Mouse (Mus musculus): ENCODE results near the gene Hcar2. TPM values are rescaled to one million over a fixed set of nuclear protein-coding genes. Genes with fewer than 3 reads are reported as not detected.
A peak's percentile ranks its signal among the peaks of the same experiment; 100 is the strongest.

Hcar2 gene
- 1 to 10 TPM in 1 of 4 experiments, under 1 TPM in 2, not detected in 1; 0.12 to 2.0 (median 0.22) TPM for total RNA-seq (2022)

GRCm38 (mm10) chr5:123865365-123865764 lies at the start of gene Hcar2:
Gene Hcar2, minus strand, starts transcription at chr5:123865499.
- DNase-seq (ENCODE audit: low spot score), result no peak

- no peak for DNase-seq (ENCODE audit: low spot score)
These were observed 49.6 kb upstream of the Hcar2 start for GRCm38 (mm10) chr5:123914852-123915251.

GRCm38 (mm10) chr5:123907631-123907977 lies 42.3 kb upstream of the Hcar2 start:
- DNase-seq (ENCODE audit: low spot score), result no peak

- DNase-seq (ENCODE audit: low spot score), result peak; percentile 98
These were observed 41.8 kb upstream of the Hcar2 start, which contains the start of gene Denr for GRCm38 (mm10) chr5:123906976-123907630. Gene Denr, plus strand, starts transcription at chr5:123907175.

- DNase-seq (ENCODE audit: low spot score), result no peak
These were observed 41.1 kb upstream of the Hcar2 start for GRCm38 (mm10) chr5:123906146-123906975.

GRCm38 (mm10) chr5:123904059-123904672 lies 38.9 kb upstream of the Hcar2 start:
- DNase-seq (ENCODE audit: low spot score), result no peak

- no peak for DNase-seq (ENCODE audit: low spot score)
These were observed 32.1 kb upstream of the Hcar2 start for GRCm38 (mm10) chr5:123897352-123897751.

- DNase-seq (ENCODE audit: low spot score), result no peak
These were observed 31.1 kb upstream of the Hcar2 start for GRCm38 (mm10) chr5:123896395-123896794.

GRCm38 (mm10) chr5:123893520-123893919 lies 28.2 kb upstream of the Hcar2 start:
- DNase-seq (ENCODE audit: low spot score), result no peak

- no peak for DNase-seq (ENCODE audit: low spot score)
These were observed 26.4 kb upstream of the Hcar2 start for GRCm38 (mm10) chr5:123891669-123892068.

GRCm38 (mm10) chr5:123890987-123891386 lies 25.7 kb upstream of the Hcar2 start:
- no peak for DNase-seq (ENCODE audit: low spot score)

- no peak for DNase-seq (ENCODE audit: low spot score)
These were observed 25.0 kb upstream of the Hcar2 start for GRCm38 (mm10) chr5:123890312-123890711.

GRCm38 (mm10) chr5:123886365-123886764 lies 21.1 kb upstream of the Hcar2 start:
- no peak for DNase-seq (ENCODE audit: low spot score)

GRCm38 (mm10) chr5:123884332-123884731 lies 19.0 kb upstream of the Hcar2 start:
- DNase-seq (ENCODE audit: low spot score), result no peak

- no peak for DNase-seq (ENCODE audit: low spot score)
These were observed 18.6 kb upstream of the Hcar2 start for GRCm38 (mm10) chr5:123883891-123884290.

- DNase-seq (ENCODE audit: low spot score), result no peak
These were observed 15.5 kb upstream of the Hcar2 start for GRCm38 (mm10) chr5:123880778-123881177.

GRCm38 (mm10) chr5:123879928-123880327 lies 14.6 kb upstream of the Hcar2 start, which contains the start of gene Hcar1:
Gene Hcar1, minus strand, starts transcription at chr5:123880020.
- no peak for DNase-seq (ENCODE audit: low spot score)

- no peak for DNase-seq (ENCODE audit: low spot score)
These were observed 12.8 kb upstream of the Hcar2 start for GRCm38 (mm10) chr5:123878056-123878455.

- no peak for DNase-seq (ENCODE audit: low spot score)
These were observed 8.9 kb upstream of the Hcar2 start for GRCm38 (mm10) chr5:123874177-123874576.

GRCm38 (mm10) chr5:123869615-123870014 lies 4.3 kb upstream of the Hcar2 start:
- DNase-seq (ENCODE audit: low spot score), result no peak

GRCm38 (mm10) chr5:123866457-123866856 lies 1.2 kb upstream of the Hcar2 start:
- no peak for DNase-seq (ENCODE audit: low spot score)

GRCm38 (mm10) chr5:123863934-123864333 lies 1.4 kb downstream of the Hcar2 start:
- DNase-seq (ENCODE audit: low spot score), result no peak

All from heart, adult 8-10 months (tissue).